Mouse (Mus musculus) T-helper 2 cell (primary cell): ENCODE measurements around the gene Nr3c2.

Experiments
- in situ Hi-C: fragments of 300-600 bp; cut with MboI, MseI; formaldehyde crosslinking; loops from one replicate; pipeline ENCODE4 v1.15.1; 2025; ENCODE audit warnings: high pct_unique_total_duplicates

Nr3c2 gene

GRCm38 (mm10) chr8:77236701-77237100, 337.5 kb downstream of the Nr3c2 start:
- in situ Hi-C loops = no loop called here

- in situ Hi-C loops = no loop called here
These were observed 340.2 kb downstream of the Nr3c2 start for GRCm38 (mm10) chr8:77239462-77239861.

DNA sequence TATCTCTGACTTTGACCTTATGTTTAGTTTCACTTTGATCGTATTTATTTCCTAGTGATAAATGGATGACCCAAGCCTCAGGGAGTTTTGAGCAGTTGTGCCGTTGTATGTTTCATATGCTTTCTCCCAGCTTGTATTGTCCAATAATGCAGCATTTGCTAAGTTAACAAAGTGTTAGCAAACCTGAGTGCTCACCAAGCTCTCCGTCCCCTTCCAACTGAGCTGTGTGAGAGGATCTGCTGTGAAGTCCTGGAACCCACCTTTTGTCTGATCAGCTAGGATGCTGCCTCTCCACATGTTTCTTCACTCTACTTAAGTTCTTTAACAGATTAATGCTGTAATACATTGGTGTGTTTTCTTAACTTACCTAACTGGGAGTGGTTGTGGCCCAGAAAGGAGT, 342.1 kb downstream of the Nr3c2 start:
- in situ Hi-C loops = no loop called here

DNA sequence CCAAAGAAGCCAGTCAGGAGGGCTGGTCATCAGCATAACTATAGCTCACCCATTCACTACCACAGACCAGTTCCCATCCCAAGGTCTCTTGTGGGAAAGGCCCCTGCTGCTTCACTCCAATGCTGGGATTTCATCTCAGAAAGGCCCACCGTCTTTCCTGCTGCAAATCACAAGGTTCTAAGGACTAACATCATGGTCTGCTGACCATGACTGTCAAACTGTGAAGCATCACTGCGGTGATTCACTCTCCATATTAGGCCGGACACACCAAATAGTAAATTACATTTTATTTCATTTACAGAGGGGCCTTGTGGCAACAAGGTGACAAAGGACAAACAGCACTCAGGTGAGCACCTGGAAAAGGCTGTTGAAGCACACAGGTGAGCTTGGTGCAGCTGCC, 350.9 kb downstream of the Nr3c2 start:
- in situ Hi-C loops = no loop called here

- in situ Hi-C loops = no loop called here
These were observed 351.9 kb downstream of the Nr3c2 start for GRCm38 (mm10) chr8:77251134-77251533.

DNA sequence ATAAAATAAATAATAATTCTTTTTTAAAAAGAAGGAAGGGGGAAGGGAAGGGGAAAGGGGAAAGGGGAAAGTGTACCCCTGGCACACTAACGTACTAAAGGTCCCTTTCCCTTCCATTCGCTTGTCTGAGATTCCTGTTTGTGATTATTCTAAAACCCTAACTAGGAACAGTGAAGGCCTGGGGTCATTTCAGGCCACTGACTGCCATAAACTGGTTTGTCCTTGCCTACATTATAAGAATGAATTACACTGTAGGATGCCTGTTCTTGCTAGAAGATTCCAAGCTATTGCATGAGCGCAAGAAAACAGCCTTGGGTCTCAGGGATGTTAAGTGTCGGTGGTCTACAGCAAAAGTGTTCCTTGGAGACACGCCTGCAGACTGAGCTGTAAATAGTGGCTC, 355.2 kb downstream of the Nr3c2 start:
- in situ Hi-C loops = no loop called here

DNA sequence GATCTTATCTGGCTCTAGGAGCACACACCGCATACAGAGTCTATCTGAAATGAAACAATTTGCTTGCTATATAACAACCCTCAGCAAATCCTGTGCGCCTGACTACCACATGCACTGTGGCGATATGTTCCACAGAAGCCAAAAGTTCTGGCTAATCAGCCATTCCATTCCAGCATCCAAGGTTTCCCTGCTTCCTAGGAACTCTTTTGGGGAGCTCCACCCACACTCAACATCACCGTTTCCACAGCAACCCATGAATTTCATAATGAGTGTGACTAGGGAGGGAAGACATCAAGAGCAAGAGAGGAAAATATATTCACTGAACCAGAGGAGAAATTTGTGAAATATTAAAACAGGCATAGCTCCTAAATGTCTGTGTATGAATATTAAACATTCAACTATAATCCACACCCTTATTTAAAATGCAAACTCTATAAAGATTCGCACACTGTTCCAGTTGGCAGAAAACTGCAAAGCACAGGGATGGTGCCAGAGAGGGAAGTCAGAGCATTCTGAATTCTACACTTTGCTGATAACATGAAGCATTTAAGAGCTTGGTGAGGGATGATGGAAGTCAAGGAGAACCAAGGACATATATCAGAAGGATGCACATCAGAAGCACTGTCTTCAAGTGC, 357.3 kb downstream of the Nr3c2 start:
- in situ Hi-C loops = no loop called here

GRCm38 (mm10) chr8:77257085-77257451, 357.8 kb downstream of the Nr3c2 start:
- in situ Hi-C loops = no loop called here

- in situ Hi-C loops = no loop called here
These were observed 362.0 kb downstream of the Nr3c2 start for GRCm38 (mm10) chr8:77261215-77261614.

GRCm38 (mm10) chr8:77262216-77263009, 363.2 kb downstream of the Nr3c2 start:
- in situ Hi-C loops = no loop called here

DNA sequence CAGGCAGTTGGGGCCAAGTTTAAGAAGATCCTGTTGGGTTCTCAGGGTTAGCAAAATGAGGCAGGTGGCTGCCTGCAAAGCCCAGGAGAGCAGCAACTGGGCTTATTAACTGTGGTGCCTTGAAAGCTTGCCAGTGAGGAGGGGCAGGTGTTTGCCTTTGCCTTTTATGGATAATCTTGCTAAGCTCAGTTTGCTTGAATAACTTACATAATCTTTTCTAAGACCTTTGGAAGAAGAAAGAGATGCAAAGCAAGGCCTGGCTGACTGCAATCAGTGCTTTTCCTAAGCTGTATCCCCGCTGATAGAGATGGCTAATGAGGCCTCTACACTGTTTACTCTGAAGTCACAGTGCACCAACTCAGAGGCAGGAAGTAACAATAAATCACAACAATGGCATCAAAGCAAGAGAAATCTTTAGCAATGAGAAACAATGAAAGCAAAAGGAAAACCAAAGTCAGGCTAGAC, 368.7 kb downstream of the Nr3c2 start:
- in situ Hi-C loops = no loop called here

- in situ Hi-C loops = no loop called here
These were observed 372.9 kb downstream of the Nr3c2 start for GRCm38 (mm10) chr8:77272136-77272535.

- in situ Hi-C loops = no loop called here
These were observed 376.3 kb downstream of the Nr3c2 start for GRCm38 (mm10) chr8:77275571-77275970.

- in situ Hi-C loops = no loop called here
These were observed 377.6 kb downstream of the Nr3c2 start for GRCm38 (mm10) chr8:77276827-77277226.

DNA sequence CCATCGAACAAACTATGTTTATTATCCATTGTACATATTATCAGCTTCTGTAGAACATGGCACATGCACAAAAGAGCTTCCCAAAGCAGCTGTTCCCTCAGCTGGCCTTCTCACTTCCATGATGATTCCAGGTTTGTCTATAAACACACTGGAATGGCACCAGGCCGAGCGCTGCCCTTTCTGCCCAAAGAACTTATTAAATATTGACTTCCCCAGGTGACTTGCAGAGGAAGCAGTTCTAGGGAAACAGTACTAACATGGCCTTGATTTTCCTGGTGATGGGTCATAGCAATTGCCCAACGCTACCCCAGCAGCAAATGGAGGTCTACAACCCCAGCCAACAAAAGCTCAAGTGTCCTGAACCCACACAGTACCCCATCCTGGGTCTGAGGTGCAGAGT, 379.0 kb downstream of the Nr3c2 start:
- in situ Hi-C loops = no loop called here

GRCm38 (mm10) chr8:77279977-77280376, 380.7 kb downstream of the Nr3c2 start:
- in situ Hi-C loops = no loop called here

- in situ Hi-C loops = no loop called here
These were observed 383.5 kb downstream of the Nr3c2 start for GRCm38 (mm10) chr8:77282605-77283236.

DNA sequence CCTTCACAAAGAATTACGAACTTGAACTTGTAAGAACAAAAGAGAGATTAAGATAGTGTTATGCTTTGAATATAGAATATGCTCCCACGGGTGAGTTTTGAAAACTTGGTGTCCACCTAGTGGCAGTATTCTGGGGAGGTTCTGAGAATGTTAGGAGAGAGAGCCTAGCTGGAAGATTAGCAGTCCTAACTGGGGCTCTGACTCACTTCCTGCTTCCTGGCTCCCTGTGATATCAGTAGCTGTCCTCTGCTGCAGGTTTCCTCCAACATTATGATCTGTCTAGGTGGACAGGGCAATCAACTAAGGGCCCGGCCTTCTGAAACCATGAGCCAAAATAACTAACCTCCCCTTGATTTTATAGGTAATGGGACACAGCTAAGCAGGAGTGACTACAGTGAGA, 385.2 kb downstream of the Nr3c2 start:
- in situ Hi-C loops = no loop called here

GRCm38 (mm10) chr8:77288065-77288464, 388.8 kb downstream of the Nr3c2 start:
- in situ Hi-C loops = no loop called here

DNA sequence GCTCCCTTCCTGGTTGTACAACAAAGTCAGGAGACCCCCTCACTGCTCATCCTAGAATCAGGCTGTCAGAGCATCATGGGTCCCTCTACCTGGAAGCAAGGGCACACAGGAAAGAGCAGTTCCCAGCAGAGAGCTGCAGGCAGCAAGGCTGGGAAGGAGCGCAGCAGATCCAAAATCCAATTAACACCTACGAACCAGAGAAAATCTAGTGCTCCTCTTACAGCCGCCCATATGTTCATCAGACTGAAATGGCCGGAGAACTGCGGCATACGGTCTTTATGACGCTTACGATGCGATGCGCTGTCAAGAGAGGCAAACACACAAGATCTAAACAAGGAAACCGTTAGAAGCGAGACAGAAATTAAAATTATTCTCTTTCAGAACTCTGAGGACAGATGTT, 389.2 kb downstream of the Nr3c2 start:
- in situ Hi-C loops = no loop called here

- in situ Hi-C loops = no loop called here
These were observed 392.9 kb downstream of the Nr3c2 start for GRCm38 (mm10) chr8:77292120-77292519.

- in situ Hi-C loops = no loop called here
These were observed 393.4 kb downstream of the Nr3c2 start for GRCm38 (mm10) chr8:77292649-77293048.

DNA sequence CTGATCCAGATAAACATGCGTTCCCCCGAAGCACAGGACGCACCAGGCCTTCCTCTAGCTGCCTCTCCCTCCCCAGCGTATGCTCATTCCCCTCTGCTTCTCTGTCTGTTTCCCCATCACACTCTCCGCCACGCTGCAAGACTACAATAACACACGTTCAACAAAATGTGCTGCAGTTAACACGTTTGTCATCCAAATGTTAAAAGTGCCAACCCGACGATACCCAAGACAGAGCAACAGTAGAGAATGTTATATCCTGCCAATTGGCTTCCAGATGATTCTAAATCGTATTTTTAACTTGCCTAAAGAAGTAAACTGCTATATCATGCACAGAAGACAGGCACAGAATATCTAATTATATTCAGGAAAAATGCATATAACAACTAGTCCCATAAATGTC, 395.4 kb downstream of the Nr3c2 start:
- in situ Hi-C loops = no loop called here
